Mouse (Mus musculus) heart, embryonic 13.5 days (tissue): ENCODE data around the gene Toe1. TPM values are rescaled to one million over a fixed set of nuclear protein-coding genes. Genes with fewer than 3 reads are reported as not detected.
"Not testable (repeated sequence)": the region's sequence is repeated elsewhere in the genome, so short reads cannot be mapped to it uniquely, and the experiment has no call there.

Source experiments
- ATAC-seq: fragments of 200-750 bp; cut with Nextera tagmentation; 2 replicates; pipeline ENCODE4 v1.8.0; 2017; ENCODE audit warnings: moderate TSS enrichment; ENCODE audit not compliant: insufficient number of reproducible peaks, low FRiP score, low TSS enrichment; ENCODE audit errors: extremely low read depth
- H3K27ac ChIP-seq: fragments of 300-500 bp; sonication (generic); replicated peaks from 2 replicates; pipeline ENCODE4 v1.5.1; 2015; ENCODE audit warnings: moderate library complexity, mild to moderate bottlenecking, inconsistent platforms
- H3K27me3 ChIP-seq: fragments of 300-500 bp; sonication (generic); replicated peaks from 2 replicates; pipeline ENCODE4 v1.6.1; 2015; ENCODE audit warnings: mild to moderate bottlenecking, inconsistent platforms
- H3K36me3 ChIP-seq: fragments of 300-500 bp; sonication (generic); 2 replicates; pipeline ENCODE4 v1.6.1; 2015; ENCODE audit warnings: mild to moderate bottlenecking, inconsistent platforms
- H3K4me1 ChIP-seq: fragments of 300-500 bp; sonication (generic); 2 replicates; pipeline ENCODE4 v1.6.1; 2015; ENCODE audit warnings: inconsistent platforms
- H3K4me2 ChIP-seq: fragments of 300-500 bp; sonication (generic); 2 replicates; pipeline ENCODE4 v1.6.1; 2015; ENCODE audit warnings: inconsistent platforms, mild to moderate bottlenecking, moderate library complexity
- H3K4me3 ChIP-seq: fragments of 300-500 bp; sonication (generic); 2 replicates; pipeline ENCODE4 v1.5.1; 2015; ENCODE audit warnings: moderate library complexity, mild to moderate bottlenecking, inconsistent platforms
- H3K9ac ChIP-seq: fragments of 300-500 bp; sonication (generic); 2 replicates; pipeline ENCODE4 v1.6.1; 2015; ENCODE audit warnings: inconsistent platforms, mild to moderate bottlenecking, moderate library complexity
- H3K9me3 ChIP-seq: fragments of 300-500 bp; sonication (generic); 2 replicates; pipeline ENCODE4 v1.6.1; 2016; ENCODE audit warnings: inconsistent platforms
- WGBS: fragments of 180-500 bp; shearing (Covaris S2); methylation state at CpG from one replicate; pipeline ENCODE4 v1.1.7; 2015; ENCODE audit warnings: mixed read lengths; 5-methylcytosine and 5-hydroxymethylcytosine counted together
- polyA plus RNA-seq: library from polyadenylated mRNA; unstranded; fragments of >200 nt; fragmentation: Nextera tagmentation; extraction: Ambion mirVana; gene quantifications from 2 replicates; pipeline ENCODE4 v1.2.1, GENCODE M21; 2015

Gene Toe1
- 19.8 and 21.1 TPM in 2 replicates for polyA plus RNA-seq

DNA sequence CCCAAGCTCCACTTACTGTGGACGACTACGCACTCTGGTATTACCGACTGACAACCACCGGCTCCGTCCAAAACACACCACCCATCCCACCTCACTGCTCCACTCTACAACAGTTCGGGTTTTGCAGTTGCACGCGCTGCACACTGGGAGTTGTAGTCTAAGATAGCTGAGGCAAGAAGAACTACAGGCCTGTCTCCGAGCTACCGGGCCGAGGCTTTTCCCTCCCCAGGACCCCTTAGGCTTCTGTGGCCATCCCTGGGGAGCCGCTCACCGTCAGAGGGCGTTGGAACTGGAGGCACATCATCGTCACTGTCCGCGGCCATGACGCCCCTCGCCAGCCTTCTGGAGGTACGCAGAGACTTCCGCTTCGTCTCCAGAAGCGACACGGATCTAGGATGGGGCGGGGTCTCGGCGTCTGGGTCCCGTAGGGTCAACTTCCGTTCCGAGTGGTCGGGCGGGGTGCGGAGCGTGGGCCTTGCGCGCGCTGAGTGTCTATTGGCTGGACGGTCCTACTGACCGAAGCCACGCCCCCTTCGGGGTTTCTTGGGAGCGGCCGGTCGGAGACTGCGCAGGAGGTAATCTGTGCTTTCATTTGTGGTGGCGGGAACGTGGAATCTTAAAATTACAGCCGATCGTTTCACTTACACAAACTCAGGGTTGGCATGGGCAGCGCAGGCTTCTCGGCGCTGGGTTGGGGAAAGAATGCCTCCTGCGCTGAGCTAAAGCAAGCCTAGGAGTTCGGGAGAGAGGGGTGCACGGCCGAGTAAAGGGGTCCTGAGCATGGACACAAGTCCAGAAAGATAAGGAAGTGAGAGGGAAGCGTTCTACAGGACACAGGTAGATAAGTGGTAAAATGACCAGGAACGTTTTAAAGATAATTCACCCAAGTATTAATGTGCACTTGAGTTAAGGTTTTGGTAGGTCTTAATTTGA lies at the start of gene Toe1, which contains the start of gene Mutyh:
Gene Toe1, minus strand, starts transcription at position 444 of the 933 bp plus-strand sequence.
Gene Mutyh, plus strand, starts transcription at position 527 of the 933 bp plus-strand sequence.
- WGBS: under 1% methylated on average over 58 of the region's 58 CpGs
- ATAC-seq: peak; percentile 92
- H3K4me2 ChIP-seq: peak within 1 kb of the TSS; percentile 78
- no peaks in the 10 kb centered on the region for H3K9me3 ChIP-seq
- peak within 1 kb of the TSS; percentile 89 for H3K27ac ChIP-seq
- H3K36me3 ChIP-seq: peaks cover 36% of the 10 kb centered on the region
- H3K4me1 ChIP-seq: peaks cover 10% of the 10 kb centered on the region
- peak within 1 kb of the TSS; percentile 75 for H3K4me3 ChIP-seq
- H3K27me3 ChIP-seq: no peaks in the 10 kb centered on the region
- H3K9ac ChIP-seq: peak within 1 kb of the TSS; percentile 91

DNA sequence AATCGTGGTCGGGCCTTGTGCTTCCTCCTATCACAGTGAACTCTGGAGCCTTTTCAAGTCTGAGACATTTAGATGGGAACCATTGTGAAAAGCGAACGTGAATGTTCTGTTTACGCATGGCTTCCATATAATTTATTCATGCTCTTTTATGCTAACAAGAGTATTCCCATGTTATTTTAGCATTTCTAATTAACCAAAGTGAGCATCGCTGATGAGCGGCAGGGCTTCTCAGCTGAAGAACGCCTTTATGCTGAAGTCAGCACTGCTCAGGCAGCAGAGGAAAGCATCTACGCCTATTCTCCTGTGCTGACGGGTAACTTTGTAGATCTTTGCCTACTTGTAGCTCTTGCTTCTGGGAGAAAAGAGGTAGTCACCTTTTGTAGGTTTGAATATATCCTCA lies 49.8 kb upstream of the Toe1 start:
- no peak for ATAC-seq
- Histone ChIP-seq H3K9me3 (no peaks in the 10 kb centered on the region), H3K4me3 (no peak overlapping the region), H3K27ac (no peak overlapping the region), H3K36me3 (no peaks in the 10 kb centered on the region), H3K4me2 (no peak overlapping the region), H3K27me3 (no peaks in the 10 kb centered on the region), H3K4me1 (no peaks in the 10 kb centered on the region), H3K9ac (no peak overlapping the region)
- 85% methylated on average over 10 of the region's 10 CpGs for WGBS

DNA sequence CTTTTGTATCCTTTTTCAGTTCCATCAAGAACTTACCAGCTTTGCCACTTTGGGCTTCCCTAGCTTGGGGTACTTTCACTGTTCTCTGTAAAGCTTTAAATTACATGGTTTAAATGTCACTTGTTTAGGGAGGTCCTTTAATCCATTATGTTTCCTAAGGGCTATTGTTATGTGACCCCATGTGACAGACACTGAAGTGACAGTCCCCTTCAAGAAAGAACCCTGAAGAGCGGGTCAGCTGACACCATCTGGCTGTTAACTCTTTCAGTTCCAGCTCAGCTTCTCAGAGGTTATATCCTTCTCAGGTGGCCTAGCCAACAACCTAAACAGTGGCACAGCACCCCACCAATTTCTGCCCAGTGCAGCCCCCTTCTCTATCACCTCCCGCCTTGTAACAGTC lies 46.8 kb upstream of the Toe1 start:
- H3K4me1 ChIP-seq: no peaks in the 10 kb centered on the region
- WGBS: 26% methylated on average over 2 of the region's 2 CpGs

DNA sequence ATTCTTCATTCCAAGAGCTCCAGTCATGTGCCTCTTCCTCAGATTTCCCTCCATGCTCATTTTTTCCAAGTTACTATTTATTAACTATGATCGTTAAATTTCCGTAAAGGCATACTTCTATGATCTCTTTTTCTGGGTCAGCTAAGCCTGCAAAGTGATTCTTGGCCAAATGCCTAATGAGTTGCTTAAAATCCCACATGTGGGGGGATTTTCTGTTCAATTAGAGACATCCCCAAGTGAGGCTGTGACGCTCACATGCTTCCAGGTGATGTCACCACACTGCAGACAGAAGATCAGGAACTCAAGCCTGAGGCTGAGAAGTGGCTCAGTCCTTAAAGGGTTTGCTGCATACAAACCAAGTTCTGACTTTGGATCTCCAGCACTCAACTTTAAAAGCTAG lies 42.5 kb upstream of the Toe1 start:
- H3K9me3 ChIP-seq: no peaks in the 10 kb centered on the region
- H3K9ac ChIP-seq: no peak overlapping the region
- no peak for ATAC-seq
- H3K27ac ChIP-seq: no peak overlapping the region
- WGBS: 74% methylated on average over 3 of the region's 3 CpGs
- no peak overlapping the region for H3K4me2 ChIP-seq
- no peaks in the 10 kb centered on the region for H3K4me1 ChIP-seq
- H3K4me3 ChIP-seq: no peak overlapping the region
- no peaks in the 10 kb centered on the region for H3K27me3 ChIP-seq
- H3K36me3 ChIP-seq: no peaks in the 10 kb centered on the region

More for the DNA sequence above, 46.8 kb upstream of the Toe1 start:
- ATAC-seq: no peak
- no peaks in the 10 kb centered on the region for H3K9me3 ChIP-seq
- H3K27ac ChIP-seq: no peak overlapping the region
- no peak overlapping the region for H3K4me2 ChIP-seq
- H3K9ac ChIP-seq: no peak overlapping the region
- no peaks in the 10 kb centered on the region for H3K36me3 ChIP-seq
- H3K27me3 ChIP-seq: no peaks in the 10 kb centered on the region
- no peak overlapping the region for H3K4me3 ChIP-seq

DNA sequence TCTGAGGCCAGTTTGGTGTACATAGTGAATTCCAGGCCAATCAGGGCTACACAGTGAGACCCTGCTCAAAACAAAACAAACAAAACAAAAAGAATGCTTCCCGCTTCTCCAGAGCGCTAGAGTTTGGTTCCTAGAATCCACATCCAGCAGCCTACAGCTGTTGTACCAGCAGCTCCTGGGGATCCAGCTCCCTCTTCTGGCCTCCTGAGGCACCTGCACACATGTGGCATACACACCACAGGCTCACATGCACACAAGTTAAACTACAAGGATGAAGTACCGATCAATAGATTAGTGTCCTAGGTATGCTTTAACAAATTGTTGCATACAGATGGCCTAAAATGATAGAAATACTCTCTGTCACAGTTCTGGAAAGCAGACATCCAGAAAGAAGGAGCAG lies 36.9 kb upstream of the Toe1 start:
- 92% methylated on average over 3 of the region's 3 CpGs for WGBS
- Histone ChIP-seq H3K27ac (no peak overlapping the region), H3K36me3 (no peaks in the 10 kb centered on the region), H3K9me3 (no peaks in the 10 kb centered on the region), H3K4me2 (no peak overlapping the region), H3K4me3 (no peak overlapping the region), H3K9ac (no peak overlapping the region), H3K4me1 (no peaks in the 10 kb centered on the region), H3K27me3 (peaks cover 20% of the 10 kb centered on the region)
- no peak for ATAC-seq

DNA sequence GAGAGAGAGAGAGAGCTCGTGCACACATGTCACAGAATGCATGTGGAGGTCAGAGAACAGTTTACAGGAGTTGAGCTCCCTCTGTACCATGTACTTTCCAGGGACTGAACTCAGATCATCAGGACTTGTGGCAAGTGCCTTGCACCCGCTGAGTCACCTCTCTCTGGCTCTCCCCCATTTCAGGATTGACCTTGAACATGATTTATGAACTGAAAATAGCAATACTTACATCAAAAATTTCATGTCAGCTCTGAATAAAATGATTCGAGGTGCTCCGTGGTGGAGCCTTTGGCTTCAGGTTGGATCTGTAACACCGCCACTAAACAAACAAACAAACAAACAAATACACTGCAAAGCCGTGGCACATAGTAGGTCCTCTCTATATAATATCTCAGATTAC lies 33.4 kb upstream of the Toe1 start:
- no peak for ATAC-seq
- Histone ChIP-seq H3K36me3 (no peaks in the 10 kb centered on the region), H3K4me3 (no peak overlapping the region), H3K4me2 (no peak overlapping the region), H3K4me1 (no peaks in the 10 kb centered on the region), H3K9ac (no peak overlapping the region), H3K9me3 (no peaks in the 10 kb centered on the region), H3K27ac (no peak overlapping the region), H3K27me3 (peaks cover 32% of the 10 kb centered on the region)
- 76% methylated on average over 6 of the region's 6 CpGs for WGBS

DNA sequence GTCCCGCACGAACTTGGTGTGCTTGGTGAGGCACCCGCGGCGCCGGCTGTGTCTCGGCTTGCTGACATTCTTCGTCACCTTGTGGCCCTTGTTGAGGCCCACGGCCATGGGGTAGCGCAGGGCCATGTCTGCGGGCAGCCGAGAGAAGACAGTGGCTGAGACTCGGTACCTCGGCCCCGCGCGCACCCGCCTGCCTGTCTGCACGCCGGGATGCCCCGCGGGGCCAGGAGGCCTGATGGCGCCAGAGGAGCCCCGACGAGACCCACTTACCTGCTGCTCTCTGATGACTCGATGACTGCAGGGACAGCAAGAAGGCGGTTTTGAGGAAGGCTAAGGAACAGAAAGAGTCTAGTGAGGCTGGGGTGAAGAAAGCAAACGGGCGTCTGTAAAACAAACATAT lies 32.7 kb upstream of the Toe1 start:
- H3K9ac ChIP-seq: peak overlapping the region; percentile 56; the same call in 1 of the 2 replicates

DNA sequence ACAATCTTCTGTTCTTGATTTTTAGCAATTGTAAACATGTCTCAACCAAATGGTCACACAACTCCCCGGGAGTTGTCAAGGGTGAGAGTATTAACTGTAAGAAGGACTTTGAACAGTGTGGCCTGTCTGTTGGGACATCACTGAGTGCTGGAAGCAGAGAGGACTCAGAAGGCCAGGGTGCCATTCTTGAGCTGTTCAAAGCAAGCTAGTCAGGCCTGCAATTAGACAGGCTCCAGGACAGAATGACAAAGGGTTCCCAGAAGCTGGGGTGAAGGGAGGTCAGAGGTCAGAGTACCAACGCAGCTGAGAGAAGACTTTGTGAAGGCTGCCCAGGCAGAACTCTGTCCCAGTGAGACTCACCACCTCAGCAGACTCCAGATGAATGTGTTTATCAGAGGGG lies 31.6 kb upstream of the Toe1 start:
- H3K9me3 ChIP-seq: no peaks in the 10 kb centered on the region

More for the DNA sequence above, 32.7 kb upstream of the Toe1 start:
- H3K4me1 ChIP-seq, H3K9me3 ChIP-seq, H3K27ac ChIP-seq, ATAC-seq, H3K36me3 ChIP-seq: not testable (repeated sequence)
- peak overlapping the region; percentile 63 for H3K4me2 ChIP-seq
- H3K27me3 ChIP-seq: peaks cover 32% of the 10 kb centered on the region
- WGBS: 10% methylated on average over 23 of the region's 29 CpGs
- peak overlapping the region; percentile 34 for H3K4me3 ChIP-seq

DNA sequence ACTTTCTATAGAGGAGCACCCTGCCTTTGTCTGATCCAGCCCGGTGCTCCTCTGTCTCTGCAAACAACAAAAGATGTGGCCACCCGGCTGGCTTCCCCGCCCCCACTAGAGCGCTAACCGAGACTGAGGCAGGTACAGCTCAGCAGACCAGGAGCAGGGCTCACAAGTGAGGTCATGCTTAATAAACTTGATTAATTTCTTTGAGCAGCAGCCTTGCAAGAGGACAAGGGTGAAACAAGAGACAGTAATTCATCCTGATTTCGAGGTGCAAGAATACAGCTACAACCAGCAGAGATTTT lies 22.6 kb upstream of the Toe1 start:
- no peaks in the 10 kb centered on the region for H3K27me3 ChIP-seq
- no peak overlapping the region for H3K27ac ChIP-seq
- no peaks in the 10 kb centered on the region for H3K36me3 ChIP-seq
- ATAC-seq: no peak
- no peak overlapping the region for H3K4me3 ChIP-seq
- WGBS: 45% methylated on average over 6 of the region's 6 CpGs
- H3K4me1 ChIP-seq: peaks cover 8% of the 10 kb centered on the region
- H3K9ac ChIP-seq: no peak overlapping the region
- H3K9me3 ChIP-seq: no peaks in the 10 kb centered on the region
- H3K4me2 ChIP-seq: no peak overlapping the region

More for the DNA sequence above, 31.6 kb upstream of the Toe1 start:
- 49% methylated on average over 2 of the region's 2 CpGs for WGBS
- Histone ChIP-seq H3K36me3 (no peaks in the 10 kb centered on the region), H3K4me2 (no peak overlapping the region), H3K4me3 (no peak overlapping the region), H3K27ac (no peak overlapping the region), H3K27me3 (peaks cover 32% of the 10 kb centered on the region), H3K4me1 (no peaks in the 10 kb centered on the region), H3K9ac (no peak overlapping the region)
- no peak for ATAC-seq

DNA sequence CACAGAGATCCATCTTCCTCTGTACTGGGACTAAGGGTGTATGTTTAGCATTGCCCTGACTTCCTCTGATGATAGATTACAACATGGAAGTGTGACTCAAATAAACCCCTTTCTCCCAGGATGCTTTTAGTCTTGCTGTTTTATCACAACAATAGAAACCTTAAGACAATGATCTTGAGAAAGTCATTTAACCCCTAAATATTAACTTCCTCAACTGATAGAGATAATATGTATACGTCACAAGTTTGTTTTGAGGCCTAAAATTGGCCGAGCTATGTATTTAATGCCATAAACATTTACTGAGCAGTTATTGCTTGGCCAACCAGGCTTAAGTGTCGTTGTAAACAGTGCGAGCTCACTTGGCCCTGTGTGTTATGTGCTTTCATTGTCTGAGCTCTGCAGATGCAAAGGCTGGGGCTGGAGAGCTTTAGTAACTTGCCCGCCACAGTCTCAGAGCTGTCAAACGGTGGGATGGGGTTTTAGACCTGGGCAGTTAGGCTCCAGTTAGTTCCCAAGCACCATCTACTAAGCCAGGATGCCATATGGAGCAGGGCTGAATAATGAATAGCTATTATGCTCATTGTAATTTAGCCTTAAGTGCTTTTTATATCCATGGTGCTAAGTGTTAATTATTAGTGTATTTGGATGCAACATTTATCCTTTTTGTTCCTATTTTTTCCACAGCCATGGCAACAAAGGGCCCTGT lies 22.1 kb upstream of the Toe1 start:
- no peak for ATAC-seq
- WGBS: 64% methylated on average over 6 of the region's 6 CpGs
- no peak overlapping the region for H3K4me3 ChIP-seq
- H3K4me2 ChIP-seq: no peak overlapping the region
- no peaks in the 10 kb centered on the region for H3K9me3 ChIP-seq
- no peaks in the 10 kb centered on the region for H3K36me3 ChIP-seq
- H3K9ac ChIP-seq: no peak overlapping the region
- H3K27ac ChIP-seq: no peak overlapping the region
- peaks cover 10% of the 10 kb centered on the region for H3K4me1 ChIP-seq
- no peaks in the 10 kb centered on the region for H3K27me3 ChIP-seq

DNA sequence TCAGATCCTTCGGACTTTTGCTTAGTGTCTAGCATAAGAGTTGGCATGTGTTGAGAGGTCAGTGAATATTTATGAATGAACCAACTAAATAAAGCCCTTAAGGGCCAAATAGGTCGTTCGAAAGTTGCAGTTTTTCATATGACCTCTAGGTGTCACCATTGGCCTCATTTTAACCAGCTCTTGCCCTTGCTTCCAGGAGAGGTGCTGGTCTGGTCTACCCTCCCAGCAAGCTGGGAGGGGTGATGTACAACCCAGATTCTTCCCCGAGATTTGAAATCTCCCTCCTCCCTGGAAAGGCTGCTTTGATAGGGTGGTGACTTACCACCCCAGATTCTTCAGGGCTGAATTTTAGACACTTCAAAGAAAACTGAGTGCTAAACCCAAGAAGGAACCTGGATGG lies 20.4 kb upstream of the Toe1 start:
- Histone ChIP-seq H3K27ac (no peak overlapping the region), H3K27me3 (no peaks in the 10 kb centered on the region), H3K4me1 (peaks cover 13% of the 10 kb centered on the region), H3K4me2 (no peak overlapping the region), H3K4me3 (no peak overlapping the region), H3K9ac (no peak overlapping the region), H3K9me3 (no peaks in the 10 kb centered on the region), H3K36me3 (no peaks in the 10 kb centered on the region)
- under 1% methylated on average over 4 of the region's 4 CpGs for WGBS
- no peak for ATAC-seq
